ENCODE assay signal across 1 mouse cellular context in the genomic region with DNA sequence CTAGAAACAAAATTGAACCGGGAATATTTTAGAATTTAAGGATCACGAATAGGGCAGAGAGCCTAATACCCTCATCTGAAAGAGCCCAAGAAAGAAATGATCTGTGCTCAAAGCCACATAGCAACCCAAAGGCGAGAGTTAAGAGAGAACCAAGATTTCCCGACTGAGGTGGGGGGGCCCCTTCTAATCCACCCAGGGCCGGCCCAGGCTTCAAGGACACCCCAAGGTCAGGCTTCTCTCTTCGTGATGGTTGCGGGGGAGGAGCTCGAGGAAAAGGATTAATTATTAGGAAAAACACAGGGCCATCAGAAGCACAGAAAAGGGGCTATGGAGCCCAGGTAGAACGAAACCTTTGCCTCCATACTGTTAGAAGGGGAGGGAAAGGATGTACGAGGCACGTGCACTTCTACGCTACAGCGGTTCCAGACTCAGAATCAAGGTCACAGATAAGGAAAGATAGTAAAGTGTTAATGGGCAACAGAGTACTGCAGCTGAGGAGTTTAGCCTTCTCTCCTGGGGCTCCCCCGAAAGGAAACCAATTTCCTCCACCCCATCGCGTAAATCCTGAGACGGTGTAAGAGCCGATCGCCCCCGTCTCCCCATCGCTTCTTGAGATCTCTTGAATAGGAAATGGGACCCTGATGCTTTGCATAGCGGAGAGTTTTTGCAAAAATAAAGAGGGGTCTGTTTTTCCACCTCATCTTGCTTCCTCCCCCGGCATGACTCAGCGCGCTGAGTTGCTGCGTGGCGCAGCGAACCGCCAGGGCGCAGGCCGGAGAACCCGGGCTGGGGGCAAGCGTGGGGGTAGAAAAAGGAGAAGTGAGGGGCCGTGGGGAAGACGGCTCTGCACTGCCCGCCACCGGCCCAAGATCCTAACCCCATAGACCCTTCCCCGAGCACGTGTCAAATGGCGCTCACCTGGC.
TF ChIP-seq lines count a peak whose summit lies in the region.

No protein-coding gene starts in this region.

TF ChIP-seq in MEL, 35 proteins besides CTCF, POLR2A, EP300 and RAD21:
- TF ChIP-seq POLR2AphosphoS2 (IDR thresholded peaks at IDR 0.05; ENCODE audit: low read length): no peak; the same call in 1 of the 2 replicates
- no peak for TF ChIP-seq ELF1 (IDR thresholded peaks at IDR 0.05; ENCODE audit: low read depth, low read length)
- 0 out of 2 replicates have a peak, but pooled peaks have one; percentile 35 for TF ChIP-seq MAZ (IDR thresholded peaks at IDR 0.05; ENCODE audit: low read depth, low read length)
- TF ChIP-seq ZNF384 (IDR thresholded peaks at IDR 0.05; ENCODE audit: low read depth, low read length): no peak
- peak; percentile 60; the same call in 1 of the 2 replicates for TF ChIP-seq USF1 (IDR thresholded peaks at IDR 0.05; ENCODE audit: low read depth, low read length)
- no peak for TF ChIP-seq GABPA (IDR thresholded peaks at IDR 0.05; ENCODE audit: low read depth, low read length)
- peak; percentile 90; the same call in 1 of the 2 replicates for TF ChIP-seq MYC (IDR thresholded peaks at IDR 0.05; ENCODE audit: low read depth, low read length)
- TF ChIP-seq POLR2AphosphoS5 (IDR thresholded peaks at IDR 0.05; ENCODE audit: borderline replicate concordance, low read depth, low read length): no peak
- no peak for TF ChIP-seq USF2 (IDR thresholded peaks at IDR 0.05; ENCODE audit: borderline replicate concordance in 1 of 2, insufficient read depth in 1 of 2, low read depth in 1 of 2, low read length in 2 of 2)
- no peak for TF ChIP-seq SMC3 (IDR thresholded peaks at IDR 0.05; ENCODE audit: low read depth, low read length)
- TF ChIP-seq CHD2 (IDR thresholded peaks at IDR 0.05; ENCODE audit: low read length): no peak
- peak; percentile 86 for TF ChIP-seq MAX (IDR thresholded peaks at IDR 0.05; ENCODE audit: low read length)
- peak; percentile 72 for TF ChIP-seq ETS1 (IDR thresholded peaks at IDR 0.05; ENCODE audit: low read depth, low read length)
- 0 out of 2 replicates have a peak, but pooled peaks have one; percentile 38 for TF ChIP-seq CHD1 (IDR thresholded peaks at IDR 0.05; ENCODE audit: low read depth, low read length)
- no peak for TF ChIP-seq MAFK (IDR thresholded peaks at IDR 0.05; ENCODE audit: borderline replicate concordance, low read depth, low read length)
- peak; percentile 70 for TF ChIP-seq GATA1 (IDR thresholded peaks at IDR 0.05; ENCODE audit: low read depth, low read length)
- peak; percentile 61; the same call in 1 of the 2 replicates for TF ChIP-seq ZMIZ1 (IDR thresholded peaks at IDR 0.05; ENCODE audit: low read depth, low read length)
- no peak for TF ChIP-seq NRF1 (IDR thresholded peaks at IDR 0.05; ENCODE audit: insufficient read depth, low read depth, low read length, poor library complexity, severe bottlenecking)
- no peak for TF ChIP-seq ZC3H11A (IDR thresholded peaks at IDR 0.05; ENCODE audit: low read depth, low read length)
- no peak for TF ChIP-seq MEF2A (IDR thresholded peaks at IDR 0.05; ENCODE audit: extremely low read depth, insufficient replicate concordance, low read depth, low read length, poor library complexity, severe bottlenecking)
- TF ChIP-seq BHLHE40 (IDR thresholded peaks at IDR 0.05; ENCODE audit: borderline replicate concordance, low read depth, low read length): peak; percentile 96
- no peak; the same call in 1 of the 2 replicates for TF ChIP-seq HCFC1 (IDR thresholded peaks at IDR 0.05; ENCODE audit: low read depth, low read length)
- TF ChIP-seq TBP (IDR thresholded peaks at IDR 0.05; ENCODE audit: low read depth, low read length): no peak
- no peak for TF ChIP-seq TCF12 (IDR thresholded peaks at IDR 0.05; ENCODE audit: low read depth, low read length)
- no peak for TF ChIP-seq TAL1 (IDR thresholded peaks at IDR 0.05; ENCODE audit: low read length)
- no peak for TF ChIP-seq E2F4 (IDR thresholded peaks at IDR 0.05; ENCODE audit: borderline replicate concordance, low read depth, low read length)
- TF ChIP-seq UBTF (IDR thresholded peaks at IDR 0.05; ENCODE audit: borderline replicate concordance, insufficient read depth, low read depth, low read length): no peak
- no peak for TF ChIP-seq MYB (IDR thresholded peaks at IDR 0.05; ENCODE audit: low read depth, low read length)
- peak; percentile 23 for TF ChIP-seq NELFE (IDR thresholded peaks at IDR 0.05; ENCODE audit: low read depth, low read length)
- TF ChIP-seq JUND (IDR thresholded peaks at IDR 0.05; ENCODE audit: low read depth, low read length): no peak
- 0 out of 2 replicates have a peak, but pooled peaks have one; percentile 6 for TF ChIP-seq RCOR1 (IDR thresholded peaks at IDR 0.05; ENCODE audit: low read depth, low read length)
- no peak for TF ChIP-seq KAT2A (conservative IDR thresholded peaks at IDR 0.05; ENCODE audit: low read depth, low read length)
- no peak for TF ChIP-seq ZKSCAN1 (IDR thresholded peaks at IDR 0.05; ENCODE audit: low read depth, low read length)
- peak; percentile 95 for TF ChIP-seq MXI1 (IDR thresholded peaks at IDR 0.05; ENCODE audit: low read depth, low read length)
- TF ChIP-seq SIN3A (IDR thresholded peaks at IDR 0.05; ENCODE audit: low read length): peak; percentile 61; the same call in 1 of the 2 replicates
